12 mouse cellular contexts compared by ENCODE assay signal in genomic region chr1:179146730-179147167, GRCm38 (mm10).
DNase-seq lines count a peak whose midpoint lies in the region; ATAC-seq and TF ChIP-seq lines count a peak whose summit lies in the region.
"Had no signal": no experiment of that assay in that cellular context is flagged by ENCODE, and none has a peak within 500 bp of the region (broad histone marks: within the 10 kb centered on the region; RNA-seq: fewer than 3 reads in every experiment).

No protein-coding gene starts in this region.

- ATAC-seq in heart, embryonic 11.5 days (replicated peaks; ENCODE audit: insufficient number of reproducible peaks, low FRiP score, low TSS enrichment) = no peak
- peak; percentile 37; the same call in 1 of the 2 replicates for ATAC-seq in kidney, postnatal 0 days (replicated peaks; ENCODE audit: low FRiP score, low read depth)
- ATAC-seq: forebrain, embryonic 15.5 days had no signal

- DNase-seq in adrenal gland, adult 8-10 months = peak; percentile 30
- no peak for DNase-seq in adrenal gland, postnatal 25 days
- peak; percentile 36 for DNase-seq in MN1 (ENCODE audit: low spot score)
- peak; percentile 52 for DNase-seq in kidney, postnatal 0 days (ENCODE audit: low spot score)
- DNase-seq in spleen, postnatal 14 days (ENCODE audit: low spot score in 2 of 2) = no peak
- DNase-seq in left cerebral cortex, adult 18-20 months (ENCODE audit: low spot score in 2 of 2) = no peak
- no peak for DNase-seq in gastrocnemius, postnatal 4 days (ENCODE audit: low spot score in 2 of 2)
- DNase-seq: cerebellum, adult 11 months; retina, postnatal 1 day had no signal

- no peaks in the 10 kb centered on the region for H3K36me3 ChIP-seq in heart, embryonic 11.5 days (ENCODE audit: control insufficient read depth, insufficient read depth, low read length)
- no peaks in the 10 kb centered on the region for H3K36me3 ChIP-seq in kidney, postnatal 0 days (ENCODE audit: insufficient read depth, low read length)
- H3K36me3 ChIP-seq: forebrain, embryonic 15.5 days had no signal

- WGBS in heart, embryonic 11.5 days (ENCODE audit: insufficient replicate concordance) = 49% methylated on average over 9 of the region's 9 CpGs
- 48% methylated on average over 9 of the region's 9 CpGs for WGBS in kidney, postnatal 0 days

- H3K4me1 ChIP-seq in heart, embryonic 11.5 days (ENCODE audit: control insufficient read depth, insufficient read depth, low read length) = peaks cover 17% of the 10 kb centered on the region
- H3K4me1 ChIP-seq in kidney, postnatal 0 days (replicated peaks; ENCODE audit: insufficient read depth, low read length) = 0 out of 2 replicates have a peak, but pooled peaks cover 6% of the 10 kb centered on the region
- H3K4me1 ChIP-seq: forebrain, embryonic 15.5 days had no signal

- H3K9me3 ChIP-seq in heart, embryonic 11.5 days (replicated peaks; ENCODE audit: control insufficient read depth, low read length) = no peaks in the 10 kb centered on the region
- no peaks in the 10 kb centered on the region for H3K9me3 ChIP-seq in kidney, postnatal 0 days (replicated peaks; ENCODE audit: low read length)
- H3K9me3 ChIP-seq: forebrain, embryonic 15.5 days had no signal

- no peak overlapping the region for H3K4me3 ChIP-seq in heart, embryonic 11.5 days (ENCODE audit: low read depth, low read length)
- H3K4me3 ChIP-seq in kidney, postnatal 0 days (replicated peaks; ENCODE audit: low read depth, low read length) = no peak overlapping the region
- H3K4me3 ChIP-seq: forebrain, embryonic 15.5 days; myocyte had no signal

- TF ChIP-seq CTCF in kidney, postnatal 0 days (IDR thresholded peaks at IDR 0.05; ENCODE audit: low read depth) = peak; percentile 44; the same call in 1 of the 2 replicates

- no peak overlapping the region for H3K4me2 ChIP-seq in heart, embryonic 11.5 days
- H3K4me2 ChIP-seq in kidney, postnatal 0 days (ENCODE audit: low read length) = no peak overlapping the region
- H3K4me2 ChIP-seq: forebrain, embryonic 15.5 days had no signal

- peak overlapping the region; percentile 50 for H3K9ac ChIP-seq in heart, embryonic 11.5 days (ENCODE audit: low read depth, low read length)
- H3K9ac ChIP-seq in kidney, postnatal 0 days (ENCODE audit: low read depth, low read length) = no peak overlapping the region
- H3K9ac ChIP-seq: forebrain, embryonic 15.5 days had no signal

- H3K27ac ChIP-seq in heart, embryonic 11.5 days (ENCODE audit: low read depth, low read length) = no peak overlapping the region
- H3K27ac ChIP-seq in kidney, postnatal 0 days = 0 out of 2 replicates have a peak overlapping the region, but pooled peaks have one; percentile 31
- H3K27ac ChIP-seq: forebrain, embryonic 15.5 days had no signal

- no peaks in the 10 kb centered on the region for H3K27me3 ChIP-seq in heart, embryonic 11.5 days (ENCODE audit: control insufficient read depth, insufficient read depth, low read length)
- H3K27me3 ChIP-seq in kidney, postnatal 0 days (ENCODE audit: insufficient read depth, low read length) = no peaks in the 10 kb centered on the region
- H3K27me3 ChIP-seq: forebrain, embryonic 15.5 days had no signal

Comparison
In these comparisons a context has a peak if more than half of its experiments do, and no peak if none do; other contexts are left out.
1. DNase-seq: peak in adrenal gland, adult 8-10 months (single experiment), MN1 (single experiment) and kidney, postnatal 0 days (single experiment); none in adrenal gland, postnatal 25 days (single experiment), spleen, postnatal 14 days (0 of 2), left cerebral cortex, adult 18-20 months (0 of 2) and gastrocnemius, postnatal 4 days (0 of 2).